Mouse (Mus musculus): ENCODE measurements around the gene Ddx28.

GRCm38 (mm10) chr8:106016284-106016683 is 4.6 kb upstream of the Ddx28 start:
- no peak for TF ChIP-seq POLR2A (IDR thresholded peaks at IDR 0.05; ENCODE audit: low read depth, low read length)
- TF ChIP-seq CTCF (IDR thresholded peaks at IDR 0.05; ENCODE audit: extremely low read depth, insufficient read length, insufficient replicate concordance, low read depth, low read length): no peak
